Mouse (Mus musculus) hindbrain, embryonic 16.5 days (tissue): ENCODE measurements at regions not wholly inside any gene's neighbourhood (a gene's known extent, or its start where the extent isn't known, plus 50 kb on each side); places are given as distances from the start of the nearest gene placed in this dataset.
"Not testable (repeated sequence)": the region's sequence is repeated elsewhere in the genome, so short reads cannot be mapped to it uniquely, and the experiment has no call there.

Experiments
- ATAC-seq: fragments of 200-750 bp; cut with Nextera tagmentation; 2 replicates; pipeline ENCODE4 v1.8.0; 2017; ENCODE audit warnings: moderate TSS enrichment, moderate library complexity
- H3K27ac ChIP-seq: fragments of 300-500 bp; sonication (generic); 2 replicates; pipeline ENCODE4 v1.5.1; 2014; ENCODE audit warnings: low read depth, mild to moderate bottlenecking, control low read depth, low read length, moderate library complexity
- H3K27me3 ChIP-seq: fragments of 300-500 bp; sonication (generic); replicated peaks from 2 replicates; pipeline ENCODE4 v1.6.1; 2014; ENCODE audit warnings: low read length; ENCODE audit not compliant: control insufficient read depth, insufficient read depth
- H3K36me3 ChIP-seq: fragments of 300-500 bp; sonication (generic); 2 replicates; pipeline ENCODE4 v1.6.1; 2014; ENCODE audit warnings: mild to moderate bottlenecking, low read length, moderate library complexity, mixed read lengths; ENCODE audit not compliant: control insufficient read depth, insufficient read depth
- H3K4me1 ChIP-seq: fragments of 300-500 bp; sonication (generic); 2 replicates; pipeline ENCODE4 v1.6.1; 2014; ENCODE audit warnings: low read depth, low read length; ENCODE audit not compliant: control insufficient read depth, insufficient read depth
- H3K4me2 ChIP-seq: fragments of 300-500 bp; sonication (generic); 2 replicates; pipeline ENCODE4 v1.6.1; 2014; ENCODE audit warnings: mild to moderate bottlenecking, low read length, control low read depth, moderate library complexity
- H3K4me3 ChIP-seq: fragments of 300-500 bp; sonication (generic); 2 replicates; pipeline ENCODE4 v1.5.1; 2014; ENCODE audit warnings: mild to moderate bottlenecking, low read length, control low read depth, moderate library complexity
- H3K9ac ChIP-seq: fragments of 300-500 bp; sonication (generic); 2 replicates; pipeline ENCODE4 v1.6.1; 2014; ENCODE audit warnings: low read depth, mild to moderate bottlenecking, control low read depth, low read length, moderate library complexity
- H3K9me3 ChIP-seq: fragments of 300-500 bp; sonication (generic); 2 replicates; pipeline ENCODE4 v1.6.1; 2014; ENCODE audit warnings: mild to moderate bottlenecking, low read length, moderate library complexity; ENCODE audit not compliant: control insufficient read depth
- WGBS: fragments of 180-500 bp; shearing (Covaris S2); extraction: QIAGEN DNeasy Blood & Tissue Kit; methylation state at CpG from one replicate; pipeline ENCODE4 v1.1.7; 2014; 5-methylcytosine and 5-hydroxymethylcytosine counted together

DNA sequence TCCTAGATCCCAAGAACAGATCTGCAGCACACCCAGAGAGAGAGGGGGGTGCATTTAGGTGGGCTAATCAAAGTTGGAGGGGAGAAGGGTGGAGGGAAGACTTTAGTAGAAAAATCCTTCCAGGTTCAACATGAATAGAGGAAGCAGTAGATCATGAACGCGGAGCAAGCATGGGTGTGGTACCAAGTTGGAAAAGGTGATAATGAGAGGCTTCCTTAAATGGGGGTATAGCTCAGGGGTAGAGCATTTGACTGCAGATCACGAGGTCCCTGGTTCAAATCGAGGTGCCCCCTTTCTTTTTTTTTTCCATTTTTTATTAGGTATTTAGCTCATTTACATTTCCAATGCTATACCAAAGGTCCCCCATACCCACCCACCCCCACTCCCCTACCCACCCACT is 54.0 kb upstream of the Krba1 start:
- H3K36me3 ChIP-seq, H3K4me1 ChIP-seq, H3K27ac ChIP-seq, ATAC-seq, H3K9ac ChIP-seq, H3K27me3 ChIP-seq, H3K9me3 ChIP-seq, H3K4me2 ChIP-seq, H3K4me3 ChIP-seq: not testable (repeated sequence)
- 96% methylated on average over 4 of the region's 4 CpGs for WGBS

GRCm38 (mm10) chr6:48336964-48337363 is 58.4 kb upstream of the Krba1 start:
- H3K4me2 ChIP-seq, H3K4me1 ChIP-seq, H3K4me3 ChIP-seq, H3K27me3 ChIP-seq, H3K27ac ChIP-seq, H3K9ac ChIP-seq, H3K9me3 ChIP-seq, H3K36me3 ChIP-seq, ATAC-seq: not testable (repeated sequence)
- 82% methylated on average over 3 of the region's 3 CpGs for WGBS

DNA sequence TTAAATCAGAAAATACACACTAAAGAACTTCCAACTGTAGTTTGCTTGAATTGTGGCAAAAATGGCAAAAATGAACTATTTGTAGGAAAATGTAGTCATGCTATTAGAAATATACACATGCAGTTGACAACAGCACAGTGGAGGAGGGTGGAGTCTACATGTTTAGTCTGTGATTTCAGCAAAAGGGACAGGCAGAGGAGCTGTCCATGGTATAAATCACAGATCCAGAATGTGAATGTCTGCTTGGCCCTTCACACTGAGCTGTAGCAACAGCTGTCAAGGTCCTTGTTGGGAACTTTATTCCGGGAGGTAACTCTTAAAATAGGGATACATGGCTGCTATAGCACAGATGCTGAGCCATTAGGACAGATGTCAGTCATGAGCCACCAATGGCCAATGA is 107.4 kb upstream of the Krba1 start:
- no peak for ATAC-seq
- H3K9ac ChIP-seq, result no peak overlapping the region
- no peak overlapping the region for H3K4me2 ChIP-seq
- no peak overlapping the region for H3K27ac ChIP-seq
- no peak overlapping the region for H3K4me3 ChIP-seq
- no peaks in the 10 kb centered on the region for H3K4me1 ChIP-seq
- no peaks in the 10 kb centered on the region for H3K27me3 ChIP-seq
- no peaks in the 10 kb centered on the region for H3K36me3 ChIP-seq
- 75% methylated on average over 1 of the region's 1 CpGs for WGBS
- H3K9me3 ChIP-seq, result no peaks in the 10 kb centered on the region

- not testable (repeated sequence) for H3K9ac ChIP-seq, H3K4me2 ChIP-seq, H3K4me1 ChIP-seq, H3K36me3 ChIP-seq, H3K27ac ChIP-seq, H3K4me3 ChIP-seq, H3K9me3 ChIP-seq, ATAC-seq, H3K27me3 ChIP-seq
- 65% methylated on average over 1 of the region's 1 CpGs for WGBS
These were observed 115.7 kb upstream of the Krba1 start for GRCm38 (mm10) chr6:48279646-48280045.

DNA sequence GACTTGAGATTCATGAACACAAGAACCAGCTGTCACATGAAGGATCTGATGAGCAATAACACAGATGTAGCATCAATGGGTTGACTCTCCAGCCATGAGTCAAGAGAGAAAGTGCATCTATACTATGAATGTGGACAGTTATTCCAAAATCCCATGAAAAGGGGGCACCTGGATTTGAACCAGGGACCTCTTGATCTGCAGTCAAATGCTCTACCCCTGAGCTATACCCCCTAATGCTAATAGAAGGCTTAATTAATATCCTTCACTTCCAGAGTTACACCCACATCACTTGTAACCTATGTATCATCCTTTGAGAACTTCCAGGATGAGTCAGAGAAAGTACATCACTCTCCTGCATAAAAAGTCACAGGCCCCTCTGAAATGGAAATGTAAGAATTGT is 133.8 kb upstream of the Krba1 start:
- not testable (repeated sequence) for H3K9ac ChIP-seq, ATAC-seq, H3K4me2 ChIP-seq, H3K27ac ChIP-seq, H3K4me1 ChIP-seq, H3K36me3 ChIP-seq, H3K4me3 ChIP-seq, H3K9me3 ChIP-seq, H3K27me3 ChIP-seq

GRCm38 (mm10) chr6:48252989-48253388 is 142.4 kb upstream of the Krba1 start:
- ATAC-seq, H3K9me3 ChIP-seq, H3K36me3 ChIP-seq, H3K9ac ChIP-seq, H3K4me2 ChIP-seq, H3K27me3 ChIP-seq, H3K4me1 ChIP-seq, H3K4me3 ChIP-seq, H3K27ac ChIP-seq: not testable (repeated sequence)

- Histone ChIP-seq H3K27ac (no peak overlapping the region), H3K9me3 (no peaks in the 10 kb centered on the region), H3K4me1 (no peaks in the 10 kb centered on the region), H3K9ac (no peak overlapping the region), H3K36me3 (no peaks in the 10 kb centered on the region), H3K4me3 (no peak overlapping the region), H3K27me3 (no peaks in the 10 kb centered on the region), H3K4me2 (no peak overlapping the region)
- 86% methylated on average over 1 of the region's 1 CpGs for WGBS
- no peak for ATAC-seq
These were observed 143.4 kb upstream of the Krba1 start for GRCm38 (mm10) chr6:48251954-48252353.

GRCm38 (mm10) chr6:48244191-48244590 is 151.2 kb upstream of the Krba1 start:
- H3K36me3 ChIP-seq, H3K4me3 ChIP-seq, H3K9ac ChIP-seq, ATAC-seq, H3K27ac ChIP-seq, H3K9me3 ChIP-seq, H3K4me2 ChIP-seq, H3K4me1 ChIP-seq, H3K27me3 ChIP-seq: not testable (repeated sequence)

DNA sequence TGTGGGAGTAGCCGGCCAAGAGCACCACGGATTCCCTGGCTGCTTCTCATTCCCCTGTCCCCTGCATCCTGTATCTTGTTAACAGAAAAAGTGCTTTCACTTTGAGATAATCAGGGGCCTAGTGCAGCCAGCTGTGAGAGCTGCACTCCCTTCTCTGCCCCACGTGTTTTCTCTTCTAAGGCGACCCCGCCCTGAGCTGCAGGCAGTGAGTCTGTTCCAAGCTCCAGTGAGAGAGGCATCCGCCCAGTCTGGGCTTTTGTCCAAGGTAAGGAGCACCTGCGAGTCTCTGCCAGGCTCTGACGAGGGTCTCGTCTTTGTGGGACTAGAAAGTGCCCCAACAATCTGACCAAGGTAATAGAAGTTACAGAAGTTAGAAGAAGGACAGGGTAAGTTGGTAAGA is 141.0 kb upstream of the Zfp746 start:
- Histone ChIP-seq H3K9me3 (no peaks in the 10 kb centered on the region), H3K4me2 (no peak overlapping the region), H3K27me3 (no peaks in the 10 kb centered on the region), H3K4me3 (no peak overlapping the region), H3K9ac (no peak overlapping the region), H3K4me1 (no peaks in the 10 kb centered on the region), H3K36me3 (no peaks in the 10 kb centered on the region), H3K27ac (no peak overlapping the region)
- ATAC-seq, result no peak
- WGBS, result 64% methylated on average over 9 of the region's 9 CpGs

- no peak overlapping the region for H3K4me3 ChIP-seq
- H3K36me3 ChIP-seq, result no peaks in the 10 kb centered on the region
- no peaks in the 10 kb centered on the region for H3K9me3 ChIP-seq
- H3K9ac ChIP-seq, result no peak overlapping the region
- H3K4me2 ChIP-seq, result no peak overlapping the region
- 95% methylated on average over 4 of the region's 4 CpGs for WGBS
- H3K27me3 ChIP-seq, result no peaks in the 10 kb centered on the region
- no peaks in the 10 kb centered on the region for H3K4me1 ChIP-seq
- ATAC-seq, result no peak
- H3K27ac ChIP-seq, result no peak overlapping the region
These were observed 137.8 kb upstream of the Zfp746 start for GRCm38 (mm10) chr6:48224206-48224605.
